Mouse (Mus musculus): ENCODE results near the gene Gm49510.
"Not testable (repeated sequence)": the region's sequence is repeated elsewhere in the genome, so short reads cannot be mapped to it uniquely, and the experiment has no call there.

Gene Gm49510

GRCm38 (mm10) chr15:78878792-78879516 lies 20.5 kb upstream of the Gm49510 start:
- not testable (repeated sequence) for DNase-seq (ENCODE audit: low spot score in 2 of 2)

GRCm38 (mm10) chr15:78880432-78880831 lies 19.0 kb upstream of the Gm49510 start:
- DNase-seq (ENCODE audit: low spot score in 2 of 2): no peak

- DNase-seq (ENCODE audit: low spot score in 2 of 2): no peak
These were observed 17.6 kb upstream of the Gm49510 start for GRCm38 (mm10) chr15:78881828-78882227.

DNA sequence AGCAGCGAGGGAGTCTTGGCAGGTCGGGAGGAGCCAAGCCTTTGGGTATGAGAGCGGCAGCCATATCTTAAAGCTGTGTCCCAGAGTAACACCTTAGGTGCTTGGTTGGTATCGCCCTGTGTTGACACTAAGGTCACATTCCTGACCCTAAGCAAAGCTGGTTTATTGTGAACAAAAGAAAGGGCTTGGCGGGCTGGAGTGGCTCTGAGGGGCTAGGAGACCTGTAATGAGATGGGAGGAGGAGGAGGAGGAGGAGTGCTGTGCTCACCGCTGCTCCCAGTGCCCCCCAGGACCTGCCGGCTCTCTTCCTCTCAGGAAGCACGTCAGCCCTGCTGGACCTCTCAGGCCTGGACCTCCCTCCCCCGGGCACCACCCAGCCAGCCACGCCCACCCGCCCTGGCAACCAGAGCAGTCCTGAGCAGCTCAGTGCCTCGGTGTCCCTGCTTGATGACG lies 10.0 kb upstream of the Gm49510 start:
- no peak for DNase-seq (ENCODE audit: low spot score in 2 of 2)

DNA sequence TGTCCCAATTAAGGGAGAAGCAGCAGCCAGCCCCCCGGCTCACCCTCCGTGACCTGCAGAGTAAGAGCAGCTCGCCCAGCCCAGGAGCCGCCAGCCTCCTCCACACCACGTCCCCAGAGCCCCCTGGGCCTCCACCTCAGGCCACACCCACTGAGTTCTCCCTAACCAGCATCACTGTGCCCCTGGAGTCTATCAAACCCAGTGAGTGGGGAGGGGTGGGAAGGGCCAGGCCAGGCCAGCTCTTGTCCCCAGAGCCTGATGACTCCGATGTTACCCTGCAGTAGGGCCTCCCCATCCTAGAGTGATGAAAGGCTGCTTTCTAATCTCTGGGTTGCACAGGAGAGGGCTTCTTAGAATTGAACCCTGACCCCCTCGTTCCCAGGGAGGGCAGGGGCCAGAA lies 7.0 kb upstream of the Gm49510 start:
- no peak for DNase-seq (ENCODE audit: low spot score in 2 of 2)

- DNase-seq (ENCODE audit: low spot score in 2 of 2): no peak
These were observed 4.7 kb upstream of the Gm49510 start for GRCm38 (mm10) chr15:78894726-78895125.

GRCm38 (mm10) chr15:78895741-78896140 lies 3.7 kb upstream of the Gm49510 start:
- no peak for DNase-seq (ENCODE audit: low spot score in 2 of 2)

- DNase-seq (ENCODE audit: low spot score in 2 of 2): no peak
These were observed 3.3 kb upstream of the Gm49510 start for GRCm38 (mm10) chr15:78896149-78896548.

- no peak for DNase-seq (ENCODE audit: low spot score in 2 of 2)
These were observed 2.0 kb upstream of the Gm49510 start for GRCm38 (mm10) chr15:78897488-78897887.

GRCm38 (mm10) chr15:78898507-78899001 lies 913 bp upstream of the Gm49510 start:
- no peak for DNase-seq (ENCODE audit: low spot score in 2 of 2)

- DNase-seq (ENCODE audit: low spot score in 2 of 2): peak; percentile 72 to 81
These were observed 495 bp downstream of the Gm49510 start, which contains the start of gene Sh3bp1 for GRCm38 (mm10) chr15:78899740-78900584. TSS of gene Sh3bp1 (plus strand) at chr15:78899768.

DNA sequence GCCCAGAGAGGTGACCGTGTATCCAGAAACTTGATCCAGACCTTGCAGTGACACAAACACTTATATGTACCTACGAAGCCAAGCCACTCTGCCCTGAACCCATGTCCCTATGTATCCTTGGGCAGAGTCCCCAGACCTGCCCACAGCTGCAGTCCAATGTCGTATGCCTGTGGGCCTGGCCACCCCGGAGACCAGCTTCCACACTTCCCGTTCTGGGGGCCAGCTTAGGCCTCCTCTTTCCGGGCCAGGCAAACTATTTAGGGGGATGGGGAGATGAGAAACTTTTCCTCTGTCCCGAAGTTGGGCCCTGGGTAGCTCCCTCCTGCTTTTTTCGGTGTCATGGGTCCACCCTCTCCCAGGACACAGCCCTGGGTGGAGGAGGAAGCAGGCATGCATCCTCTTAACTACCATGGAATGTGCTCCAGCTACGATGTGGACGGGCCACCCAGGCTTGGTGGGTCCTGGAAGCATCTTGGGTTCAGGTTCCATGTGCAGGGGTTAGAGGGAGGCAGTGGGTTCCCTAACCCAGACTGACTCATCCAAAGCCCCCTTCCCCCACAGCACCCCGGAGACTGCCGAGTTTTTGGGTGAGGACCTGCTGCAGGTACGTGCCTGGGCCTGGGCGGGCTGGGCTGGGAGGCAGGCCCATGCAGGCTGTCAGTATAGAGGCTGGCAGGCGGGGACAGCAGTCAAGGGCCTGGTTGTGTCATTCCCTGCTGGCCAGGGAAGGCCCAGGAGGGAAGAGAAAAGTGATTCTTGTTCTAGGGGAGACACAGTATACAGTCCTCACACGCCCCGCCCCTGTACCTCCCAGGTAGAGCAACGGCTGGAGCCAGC lies 1.3 kb downstream of the Gm49510 start:
- DNase-seq (ENCODE audit: low spot score in 2 of 2): no peak

DNA sequence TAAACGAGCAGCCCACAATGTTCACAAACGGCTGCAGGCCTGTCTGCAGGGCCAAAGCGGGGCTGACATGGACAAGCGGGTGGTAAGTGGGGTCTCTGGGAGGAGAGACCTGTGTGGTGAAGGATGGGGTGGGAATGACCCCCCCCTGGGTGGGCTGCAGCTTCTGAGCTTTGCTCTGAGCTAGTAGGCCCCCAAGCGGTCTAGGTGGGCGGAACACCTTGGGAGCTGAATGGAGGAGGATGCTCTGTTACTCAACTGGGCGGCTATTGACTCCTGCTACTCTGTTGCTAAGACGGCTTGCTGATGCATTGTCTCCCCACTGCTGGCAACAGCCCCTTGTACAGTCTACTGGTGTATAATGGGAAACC lies 1.9 kb downstream of the Gm49510 start:
- no peak for DNase-seq (ENCODE audit: low spot score in 2 of 2)

- peak; percentile 71 to 85 for DNase-seq (ENCODE audit: low spot score in 2 of 2)
These were observed 3.8 kb downstream of the Gm49510 start for GRCm38 (mm10) chr15:78903243-78903642.

- DNase-seq (ENCODE audit: low spot score in 2 of 2): no peak
These were observed 8.9 kb downstream of the Gm49510 start for GRCm38 (mm10) chr15:78908399-78908798.

DNA sequence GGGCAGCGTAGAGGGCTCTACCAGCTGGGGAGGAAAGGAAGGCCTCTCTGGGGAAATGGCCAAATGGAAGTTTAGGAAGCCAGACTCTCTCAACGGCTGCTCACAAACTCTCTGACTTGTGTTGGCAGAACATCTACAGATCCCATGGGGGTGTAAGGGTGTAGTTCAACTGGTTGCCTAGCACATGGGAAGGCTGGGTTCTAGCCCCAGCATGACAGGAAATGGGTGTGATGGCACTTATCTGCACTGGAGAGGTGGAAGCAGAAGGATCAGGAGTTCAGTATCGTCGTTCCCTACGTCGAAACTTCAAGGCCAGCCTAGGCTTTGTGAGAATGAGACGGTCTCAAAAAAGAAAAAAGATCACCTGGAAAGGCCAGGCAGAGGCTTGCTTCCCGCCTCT lies 9.5 kb downstream of the Gm49510 start:
- no peak for DNase-seq (ENCODE audit: low spot score in 2 of 2)

DNA sequence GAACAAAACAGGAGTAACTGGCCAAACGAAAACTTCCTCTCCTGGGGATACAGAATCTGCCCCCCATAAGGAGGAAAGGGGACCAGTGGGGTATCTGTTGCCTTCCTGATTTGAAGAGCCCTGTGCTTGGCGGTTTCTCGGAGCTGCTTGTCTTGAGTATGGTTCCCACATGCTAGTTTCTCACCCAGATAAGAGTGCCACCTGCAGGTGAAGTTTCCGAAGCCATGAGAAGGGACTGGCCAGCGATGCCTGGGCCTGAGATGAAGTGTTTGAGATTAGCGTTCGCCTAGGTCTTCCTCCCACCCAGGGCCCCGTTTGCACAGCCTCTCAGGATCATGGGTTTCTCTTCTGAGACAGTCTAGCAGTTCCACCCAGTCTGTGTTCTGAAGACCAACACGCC lies 12.6 kb downstream of the Gm49510 start:
- no peak for DNase-seq (ENCODE audit: low spot score in 2 of 2)

DNA sequence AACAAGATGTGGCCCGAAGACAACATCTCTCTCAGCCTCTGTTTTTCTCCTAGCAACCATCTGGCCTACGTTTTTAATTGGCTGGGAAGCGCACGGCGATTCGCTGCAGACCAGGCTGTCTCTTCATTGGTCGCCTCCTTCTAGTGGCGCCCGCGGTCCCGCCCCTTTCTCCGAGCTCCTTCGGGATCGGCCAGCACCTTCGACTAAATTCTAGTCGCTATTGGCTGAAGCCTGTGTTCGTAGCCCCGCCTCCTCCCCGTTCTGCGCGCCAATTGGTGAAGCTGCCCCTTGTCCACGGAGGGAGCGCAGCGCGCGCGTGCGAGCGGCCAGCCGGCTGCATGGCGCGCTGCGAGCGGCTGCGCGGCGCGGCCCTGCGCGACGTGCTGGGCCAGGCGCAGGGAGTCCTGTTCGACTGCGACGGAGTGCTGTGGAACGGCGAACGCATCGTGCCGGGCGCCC lies 14.2 kb downstream of the Gm49510 start, which contains the start of gene Pdxp:
Pdxp (plus strand) TSS at position 288 of the 459 bp plus-strand sequence.
- peak; percentile 95 to 96 for DNase-seq (ENCODE audit: low spot score in 2 of 2)

GRCm38 (mm10) chr15:78914091-78914822 lies 14.8 kb downstream of the Gm49510 start:
- no peak for DNase-seq (ENCODE audit: low spot score in 2 of 2)

DNA sequence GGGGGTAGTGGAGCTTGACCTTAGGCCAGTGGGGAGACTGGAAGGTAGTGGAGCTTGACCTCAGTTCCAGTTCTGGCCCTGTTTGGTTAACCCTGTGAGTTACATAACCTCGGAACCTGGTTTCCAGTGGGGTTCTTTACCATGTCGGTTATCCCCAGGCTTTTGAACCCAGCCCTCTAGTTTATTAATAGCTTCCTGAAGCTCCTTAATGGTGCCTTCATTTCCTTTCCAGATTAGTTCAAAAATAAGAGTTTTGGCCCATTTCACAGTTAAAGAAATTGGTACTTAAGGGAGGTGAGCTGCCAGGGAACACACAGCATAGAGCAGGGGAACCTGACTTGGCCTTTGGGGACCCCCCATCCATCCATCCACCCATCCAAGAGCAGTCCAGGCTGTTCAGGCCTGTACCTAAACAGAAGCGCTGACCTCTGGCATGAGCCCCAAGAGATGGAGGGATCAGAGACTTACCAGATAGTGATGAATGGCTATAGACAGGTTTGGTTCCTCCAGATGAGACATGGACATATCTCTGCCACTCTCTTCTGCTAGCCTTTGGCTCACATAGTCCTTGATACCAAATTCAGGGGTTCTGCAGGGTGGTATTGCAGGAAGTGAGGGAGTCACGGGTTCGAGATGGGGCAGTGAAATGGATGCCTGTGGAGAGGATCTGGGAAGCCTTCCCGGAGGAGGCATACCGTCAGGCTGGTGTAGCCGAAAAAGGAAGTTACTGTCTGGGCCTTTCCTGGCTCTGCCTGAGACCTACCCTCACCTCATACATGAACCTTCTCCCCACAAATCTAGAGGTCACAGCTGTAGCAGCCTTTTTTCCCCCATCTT lies 15.6 kb downstream of the Gm49510 start:
- no peak for DNase-seq (ENCODE audit: low spot score in 2 of 2)

Measured in urinary bladder, postnatal 4 days (tissue).